Mouse (Mus musculus) spleen, adult 10 weeks (tissue): Measurements from ENCODE around the gene Sowahc. TPM values are rescaled to one million over a fixed set of nuclear protein-coding genes. Genes with fewer than 3 reads are reported as not detected.

ENCODE experiments used
- polyA plus RNA-seq: library from polyadenylated mRNA; stranded (reverse); fragments of 350-450 nt; fragmentation: Illumina TruSeq; extraction: RNeasy Lipid Tissue Mini Kit (QIAGEN cat#74804); gene quantifications from one replicate; pipeline ENCODE4 v1.2.3, GENCODE M21; 2015; ENCODE audit warnings: low replicate concordance; ENCODE audit not compliant: insufficient read depth

Gene Sowahc
- polyA plus RNA-seq: 13.0 TPM

GRCm38 (mm10) chr10:59221473-59222270, at the start of gene Sowahc, which contains the start of gene Sept10:
Gene Sowahc (plus strand): TSS chr10:59221953.
Gene Sept10 (minus strand): TSS chr10:59221847.

Other genes starting within 250 kb of the Sowahc start
- gene Sept10, start 106 bp upstream of the Sowahc start, polyA plus RNA-seq: 15.4 TPM
- gene P4ha1, start 101.3 kb downstream of the Sowahc start, polyA plus RNA-seq: 37.5 TPM
- 6.7 TPM for gene Gm10273, start 173.7 kb downstream of the Sowahc start, polyA plus RNA-seq
- not detected for gene Pla2g12b, start 181.7 kb downstream of the Sowahc start, polyA plus RNA-seq
- 1.9 TPM for gene Oit3, start 219.8 kb downstream of the Sowahc start, polyA plus RNA-seq